Mouse (Mus musculus) T-helper 17 cell (primary cell): Measurements from ENCODE around the gene Rhbg.

Experiments
- in situ Hi-C, 2 experiments: fragments of 300-600 bp; cut with MboI, MseI; formaldehyde crosslinking; loops; 1 replicate in 1 of 2; 2 replicates in 1 of 2; pipeline ENCODE4 v1.15.1; 2025; ENCODE audit warnings: high pct_unique_total_duplicates in 2 of 2

Gene Rhbg

DNA sequence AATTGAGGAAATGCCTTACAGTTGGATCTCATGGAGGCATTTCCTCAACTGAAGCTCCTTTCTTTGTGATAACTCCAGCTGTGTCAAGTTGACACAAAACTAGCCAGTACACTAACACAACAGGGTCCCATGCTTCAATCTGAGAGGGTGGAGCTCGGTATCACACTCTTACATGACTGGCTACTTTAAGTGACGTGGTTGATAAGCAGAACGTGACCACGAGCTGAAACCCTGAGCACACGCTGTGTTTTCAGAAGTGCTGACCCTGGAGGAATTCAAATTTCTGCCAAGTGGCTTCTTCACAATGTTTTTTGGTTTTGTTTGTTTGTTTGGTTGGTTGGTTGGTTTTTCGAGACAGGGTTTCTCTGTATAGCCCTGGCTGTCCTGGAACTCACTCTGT, 13.5 kb upstream of the Rhbg start:
- in situ Hi-C loops = loop anchor here in 1 of 2 experiments (10.0 kb wide), 1 partner anchor 1367 kb away; no protein-coding TSS in a partner anchor

DNA sequence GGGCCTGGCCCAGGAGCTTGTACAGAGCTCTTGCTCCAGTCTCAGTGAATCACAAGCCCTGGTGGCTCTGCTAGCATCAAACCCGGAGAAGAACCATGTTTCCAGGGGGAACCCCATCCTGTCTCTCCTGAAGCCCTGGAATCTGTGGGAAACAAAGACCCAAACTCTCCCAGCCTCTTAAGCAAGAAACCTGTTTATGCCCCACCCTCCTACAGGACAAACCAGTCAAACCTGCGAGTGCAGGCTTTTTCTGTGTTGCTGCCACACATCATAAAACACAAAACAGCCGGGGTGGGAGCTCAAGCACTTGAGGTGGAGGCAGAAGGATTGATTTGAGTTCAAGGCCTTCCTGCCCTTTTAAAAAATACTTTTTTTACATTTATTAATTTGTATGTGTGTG, 7.8 kb upstream of the Rhbg start:
- in situ Hi-C loops = loop anchor here in 1 of 2 experiments (10.0 kb wide), 1 partner anchor 1372 kb away; no protein-coding TSS in a partner anchor

DNA sequence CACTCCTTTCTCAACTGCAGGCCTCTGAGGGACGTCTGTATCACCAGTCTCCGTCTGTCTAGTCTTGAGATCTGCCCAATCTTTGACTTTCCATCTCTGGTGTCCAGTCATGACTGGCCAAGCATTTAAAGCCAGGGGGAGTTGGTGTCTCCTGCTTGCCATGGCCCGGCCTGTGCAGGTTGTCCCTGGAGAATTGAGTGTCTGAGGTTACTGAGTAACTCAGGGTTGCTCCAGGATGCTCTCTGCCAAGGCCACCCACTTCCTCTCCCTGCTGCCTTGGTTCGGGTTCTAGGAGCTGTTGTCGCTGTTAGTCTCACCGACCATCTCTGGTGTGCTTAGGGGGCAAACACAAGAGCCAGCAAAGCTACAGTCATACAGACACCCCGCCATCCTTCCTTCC, 1.9 kb upstream of the Rhbg start:
- in situ Hi-C loops = no loop called here

DNA sequence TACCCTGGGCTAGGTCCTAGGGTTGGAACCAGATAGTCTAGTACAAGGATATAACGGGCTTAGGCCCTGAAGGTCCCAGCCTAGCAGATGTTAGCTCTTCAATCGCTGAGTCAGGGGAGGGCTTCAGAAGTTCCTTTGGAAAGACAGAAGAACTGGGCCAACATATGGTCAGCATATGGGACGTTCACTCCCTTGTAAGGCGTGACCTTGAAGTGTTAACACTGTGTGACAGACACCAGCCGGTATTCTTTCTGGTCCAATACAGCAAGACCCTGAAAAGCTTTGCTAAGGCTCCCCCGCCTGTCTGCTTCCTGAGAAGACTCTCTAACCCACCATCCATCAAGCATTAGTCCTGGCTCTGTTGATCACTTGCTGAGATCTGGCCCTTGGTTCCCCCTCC, 1.4 kb upstream of the Rhbg start:
- in situ Hi-C loops = no loop called here

DNA sequence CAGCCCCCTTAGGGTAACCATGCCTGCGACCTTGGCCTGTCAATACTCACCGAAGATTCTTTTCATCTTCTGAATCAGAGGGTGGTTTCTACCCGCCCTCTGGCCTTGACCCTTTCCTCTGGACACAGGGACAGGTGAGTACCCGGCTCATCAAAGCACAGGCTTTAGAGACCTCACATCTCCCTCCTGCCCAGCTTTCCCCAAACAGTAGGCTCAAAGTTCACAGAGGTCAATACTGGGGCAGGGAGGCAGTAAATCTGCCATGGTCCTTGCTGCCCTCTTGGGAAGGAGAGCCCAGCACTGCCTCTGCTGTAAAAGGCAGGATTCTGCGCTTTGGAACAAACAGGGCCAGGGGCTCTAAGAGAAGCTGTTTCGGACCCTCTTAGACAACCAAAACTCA, 1.8 kb downstream of the Rhbg start:
- in situ Hi-C loops = no loop called here

DNA sequence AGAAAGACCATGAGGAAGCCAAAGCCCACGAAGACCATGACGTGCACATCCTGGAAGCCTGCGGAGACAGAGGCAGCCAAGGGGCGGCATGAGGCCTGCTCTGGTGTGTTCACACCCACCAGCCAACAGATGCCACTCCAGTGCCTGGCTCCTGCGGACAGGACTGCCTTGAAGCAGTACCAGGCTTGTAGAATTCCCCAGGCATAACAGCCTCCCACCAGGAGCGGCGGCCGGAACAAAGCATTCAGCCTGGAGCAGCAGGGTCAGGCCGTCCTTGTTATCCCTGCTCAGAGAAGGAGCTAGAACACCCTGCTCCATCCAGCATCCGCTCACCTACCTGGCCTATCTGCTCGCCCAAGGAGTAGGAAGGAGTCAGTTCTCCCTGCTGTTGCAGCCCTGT, 6.1 kb downstream of the Rhbg start:
- in situ Hi-C loops = loop anchor here in 1 of 2 experiments (10.0 kb wide), 1 partner anchor 164 kb away; the partner anchor contains the start of gene Iqgap3

DNA sequence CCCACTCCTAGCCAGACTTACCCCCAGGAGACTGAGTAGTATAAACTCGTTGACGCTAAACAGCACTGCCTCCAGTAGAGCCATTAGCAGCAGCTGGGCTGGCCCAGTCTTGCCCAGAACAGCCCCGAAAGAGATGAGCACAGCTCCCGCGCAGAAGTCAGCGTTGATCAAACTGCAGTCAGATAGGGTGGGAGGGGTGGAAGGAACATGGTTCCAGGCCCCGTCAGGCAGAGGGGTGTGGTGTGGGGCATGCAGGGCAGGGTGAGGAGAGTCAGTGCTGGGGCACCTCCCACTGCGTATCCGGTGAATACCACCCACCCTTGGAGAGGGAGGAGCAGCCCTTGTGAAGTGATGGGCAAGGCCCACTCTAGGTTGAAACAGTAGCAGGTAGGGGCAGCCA, 6.8 kb downstream of the Rhbg start:
- in situ Hi-C loops = loop anchor here in 1 of 2 experiments (10.0 kb wide), 1 partner anchor 163 kb away; the partner anchor contains the start of gene Iqgap3

DNA sequence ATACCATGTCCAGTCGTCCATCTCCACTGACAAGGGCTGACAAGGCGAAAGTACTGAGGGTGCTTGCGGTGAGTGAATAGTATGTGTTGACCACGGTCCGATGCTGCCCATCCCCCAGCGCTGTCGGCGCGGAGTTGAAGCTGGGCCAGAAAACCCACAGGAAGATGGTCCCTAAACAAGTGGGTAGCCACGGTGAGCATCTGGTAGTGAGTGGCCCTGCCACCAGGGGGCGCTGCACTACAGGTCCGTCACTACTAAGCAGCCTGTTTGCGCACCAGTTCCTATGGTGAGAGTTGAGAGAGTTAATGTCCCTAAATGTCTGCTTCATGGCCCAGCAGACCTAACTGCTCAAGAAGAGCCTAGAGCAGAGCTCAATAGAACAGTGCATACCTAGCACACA, 8.7 kb downstream of the Rhbg start:
- in situ Hi-C loops = loop anchor here in 1 of 2 experiments (10.0 kb wide), 1 partner anchor 161 kb away; the partner anchor contains the start of gene Iqgap3

DNA sequence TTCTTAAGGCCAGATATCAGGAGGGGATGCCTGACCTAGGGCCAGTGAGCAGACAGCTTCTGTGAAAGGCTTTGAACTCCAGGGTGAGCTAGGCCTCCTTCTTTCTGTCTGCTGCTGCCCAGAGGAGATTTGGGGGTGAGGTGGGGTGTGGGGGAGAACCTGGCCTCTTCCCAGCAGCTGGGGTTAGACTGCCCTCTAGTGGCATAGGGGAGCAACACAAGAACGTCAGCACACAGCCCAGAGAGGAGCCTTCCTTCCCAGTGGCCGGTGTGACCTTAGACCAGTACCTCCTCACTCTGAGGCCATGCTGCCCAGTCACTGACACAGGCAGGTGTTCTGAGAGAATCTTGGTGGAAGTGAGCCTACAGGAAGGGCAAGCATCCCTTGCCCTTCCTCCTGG, 10.4 kb downstream of the Rhbg start:
- in situ Hi-C loops = loop anchor here in 1 of 2 experiments (5.0 to 10.0 kb wide), 2 partner anchors 52 to 159 kb away; partner anchors contain the start of gene Iqgap3

DNA sequence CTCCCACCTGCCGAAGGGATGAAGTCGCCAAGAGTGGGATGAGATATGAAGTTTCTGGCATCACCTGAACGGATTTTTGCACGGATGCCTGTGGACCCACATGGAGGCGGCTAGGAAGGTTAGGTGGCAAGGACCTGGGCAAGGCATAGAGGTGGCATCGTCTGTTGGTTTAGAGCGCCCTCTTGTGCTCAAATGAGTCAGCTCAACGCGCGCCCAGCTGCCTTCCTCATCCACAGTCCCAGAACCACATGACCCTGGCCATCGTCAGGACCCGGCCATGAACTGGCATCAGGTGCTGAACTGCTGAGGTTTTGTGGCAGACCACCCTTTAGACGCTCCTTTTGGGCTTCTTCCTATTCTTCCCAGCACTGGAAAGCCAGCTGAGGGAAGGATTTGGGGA, 12.0 kb downstream of the Rhbg start:
- in situ Hi-C loops = loop anchor here in 1 of 2 experiments (5.0 to 10.0 kb wide), 2 partner anchors 50 to 158 kb away; partner anchors contain the start of gene Iqgap3

DNA sequence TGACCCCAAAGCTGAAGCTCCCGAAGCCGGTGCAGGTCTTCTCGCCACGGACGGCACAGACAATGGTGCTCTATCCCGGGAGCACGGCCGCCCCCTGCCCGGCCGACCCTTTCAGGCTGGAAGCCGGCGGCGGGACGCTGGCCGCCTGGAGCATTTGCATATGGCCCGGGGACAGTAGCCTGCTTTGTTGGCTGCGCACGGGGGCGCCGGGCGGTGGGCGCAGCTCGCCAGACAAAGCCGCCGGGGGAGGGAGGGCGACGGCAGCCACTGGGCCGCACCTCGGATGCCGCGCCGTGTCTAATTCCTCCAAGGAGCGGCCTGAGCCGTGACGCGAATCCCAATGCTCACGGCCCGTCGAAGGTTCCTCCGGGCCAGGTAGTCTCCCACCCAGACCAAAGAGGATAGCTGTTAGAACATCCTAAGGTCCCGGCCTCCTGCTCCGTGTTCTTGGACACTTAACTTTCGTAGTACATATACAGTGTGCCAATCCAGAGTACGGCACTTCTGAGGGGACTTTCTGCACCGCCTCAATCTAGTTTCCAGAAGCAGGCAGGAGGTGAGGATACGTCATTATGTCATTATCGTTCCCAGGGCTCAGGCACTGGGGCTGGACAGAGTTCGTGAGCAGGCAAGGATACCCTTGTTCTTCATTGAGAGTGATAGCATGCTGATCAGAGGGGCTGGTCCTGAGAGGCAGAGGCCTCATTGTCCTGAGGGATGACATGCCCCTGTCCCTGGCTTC, 13.3 kb downstream of the Rhbg start:
- in situ Hi-C loops = loop anchor here in 1 of 2 experiments (5.0 to 10.0 kb wide), 2 partner anchors 49 to 156 kb away; partner anchors contain the start of gene Iqgap3

DNA sequence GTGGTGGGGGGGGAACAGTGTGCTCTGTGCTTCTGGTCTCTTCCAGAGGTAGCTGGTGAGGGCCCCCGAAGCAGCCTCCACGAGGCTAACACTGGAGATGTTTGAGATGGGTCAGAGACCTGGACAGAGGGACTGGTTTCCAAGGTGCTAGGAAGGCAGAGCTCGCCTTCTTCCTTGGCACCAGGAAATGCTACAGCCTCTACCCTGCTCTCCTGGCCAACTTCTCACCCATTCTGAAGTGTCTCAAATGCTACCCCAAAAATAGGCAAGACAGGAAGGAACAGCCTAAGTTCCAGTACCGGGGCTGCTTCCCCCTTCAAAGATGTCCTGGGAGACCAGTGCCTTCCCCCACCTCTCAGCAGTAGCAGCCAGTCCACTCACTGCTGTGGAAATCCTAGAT, 15.1 kb downstream of the Rhbg start:
- in situ Hi-C loops = no loop called here

DNA sequence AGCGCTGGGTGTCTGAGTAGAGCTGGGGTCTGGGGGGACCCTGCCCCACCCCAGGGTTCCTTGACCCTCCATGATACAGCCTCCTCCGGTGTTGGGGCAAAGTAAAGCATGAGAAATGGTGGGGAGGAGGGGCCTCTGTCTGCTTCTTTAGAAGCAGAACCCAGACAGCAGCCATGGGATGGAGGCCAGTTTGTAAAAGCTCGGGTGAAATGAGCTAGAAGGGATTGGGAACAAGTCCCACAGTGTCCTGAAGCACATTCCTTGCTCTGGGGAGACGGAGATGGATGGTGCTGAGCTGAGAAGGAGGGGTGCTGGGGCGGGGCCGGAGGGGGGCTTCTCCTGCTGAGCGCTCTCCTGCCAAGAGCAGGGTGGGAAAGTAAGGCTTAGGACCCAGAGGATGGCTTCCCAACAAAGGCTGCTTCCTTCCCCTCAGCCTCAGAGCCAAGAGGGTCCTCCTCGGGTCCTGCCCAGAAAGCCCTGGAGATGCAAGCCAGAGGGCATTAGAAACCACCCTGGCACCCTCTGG, 15.6 kb downstream of the Rhbg start:
- in situ Hi-C loops = no loop called here

DNA sequence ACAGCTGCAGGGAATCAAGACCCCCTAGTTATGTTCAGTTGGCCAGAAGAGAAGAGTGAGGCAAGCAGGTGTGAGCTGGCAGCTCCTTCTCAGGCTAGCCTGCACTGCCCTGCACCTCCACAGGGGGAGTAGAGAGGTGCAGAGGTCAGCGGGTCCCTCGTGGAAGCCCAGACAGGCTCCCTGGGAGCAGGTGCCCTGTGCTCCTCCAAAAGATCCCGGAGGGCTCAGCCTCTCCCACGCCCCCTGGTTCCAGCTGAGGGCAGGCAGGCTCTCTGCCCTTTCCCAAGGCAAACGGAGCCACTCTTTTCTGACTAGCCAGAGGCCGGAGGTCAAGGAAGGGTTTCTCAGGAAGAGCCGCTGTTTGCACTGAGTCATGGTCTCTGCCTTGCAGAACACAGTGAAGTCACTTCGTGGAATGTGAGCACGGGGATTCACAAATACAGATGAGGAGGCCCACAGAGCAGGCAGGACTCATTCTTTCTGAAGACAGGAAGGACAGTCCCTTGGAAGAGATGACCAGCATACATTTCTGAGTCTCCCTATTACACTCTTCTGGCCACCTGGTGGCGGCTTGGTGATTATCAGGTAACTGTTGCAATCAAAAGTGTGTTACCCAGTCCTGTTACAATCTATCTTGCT, 16.8 kb downstream of the Rhbg start:
- in situ Hi-C loops = no loop called here

DNA sequence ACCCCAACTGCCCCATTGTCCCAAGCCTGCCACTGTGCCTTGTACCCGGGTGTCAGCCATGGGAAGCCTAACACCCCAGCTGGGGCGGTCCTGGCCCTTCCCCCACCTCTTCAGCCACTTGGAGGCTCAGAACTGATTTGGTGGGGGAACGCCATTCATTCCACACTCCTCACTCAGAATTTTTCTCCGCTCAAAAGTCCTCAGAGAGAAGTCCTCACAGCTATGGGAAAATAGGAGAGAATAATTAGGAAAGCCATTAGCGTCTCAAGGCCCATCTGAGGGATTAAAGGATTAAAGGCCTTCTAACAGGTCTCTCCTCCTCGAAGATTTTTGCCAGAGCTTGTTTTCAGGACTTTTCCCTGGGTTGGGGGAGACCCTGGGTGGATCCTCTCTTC, 17.4 kb downstream of the Rhbg start:
- in situ Hi-C loops = no loop called here

DNA sequence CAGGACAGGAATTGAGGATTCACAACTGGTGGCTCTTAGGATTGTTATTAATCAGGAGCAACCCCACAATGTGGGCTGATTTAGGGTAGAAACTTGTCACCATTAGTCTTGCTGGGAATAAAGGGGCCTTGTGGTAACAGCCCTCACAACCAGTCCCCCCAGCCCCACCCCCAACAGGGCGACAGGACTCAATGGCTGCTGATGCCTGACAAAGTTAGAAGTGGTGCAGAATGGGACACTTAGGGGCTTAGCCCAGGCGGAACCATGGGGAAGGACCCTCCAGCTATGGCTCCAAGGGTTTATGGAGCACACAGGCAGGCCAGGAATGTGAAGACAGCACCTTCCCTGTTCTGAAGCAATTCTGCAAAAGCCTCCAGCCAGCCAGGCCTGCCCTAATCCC, 18.9 kb downstream of the Rhbg start:
- in situ Hi-C loops = no loop called here

DNA sequence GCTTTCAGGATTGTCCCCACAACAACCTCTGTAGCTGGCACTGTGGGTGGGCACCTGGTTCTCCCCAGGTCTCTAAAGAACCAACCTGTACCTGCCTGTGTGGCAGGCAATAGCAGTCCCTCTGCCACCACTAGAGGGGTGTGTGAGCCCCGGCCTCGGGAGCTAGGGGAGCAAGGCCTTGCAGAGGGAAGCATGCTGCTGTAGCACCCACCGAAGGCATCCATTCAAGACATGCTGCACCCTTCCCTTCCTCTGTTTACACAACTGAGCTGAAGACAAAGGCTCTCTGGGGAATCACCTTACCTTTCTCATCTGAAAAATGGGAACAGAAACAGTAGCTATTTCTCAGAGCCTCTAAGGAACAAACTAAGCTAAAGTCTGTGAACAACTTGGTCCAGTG, 19.3 kb downstream of the Rhbg start:
- in situ Hi-C loops = no loop called here

DNA sequence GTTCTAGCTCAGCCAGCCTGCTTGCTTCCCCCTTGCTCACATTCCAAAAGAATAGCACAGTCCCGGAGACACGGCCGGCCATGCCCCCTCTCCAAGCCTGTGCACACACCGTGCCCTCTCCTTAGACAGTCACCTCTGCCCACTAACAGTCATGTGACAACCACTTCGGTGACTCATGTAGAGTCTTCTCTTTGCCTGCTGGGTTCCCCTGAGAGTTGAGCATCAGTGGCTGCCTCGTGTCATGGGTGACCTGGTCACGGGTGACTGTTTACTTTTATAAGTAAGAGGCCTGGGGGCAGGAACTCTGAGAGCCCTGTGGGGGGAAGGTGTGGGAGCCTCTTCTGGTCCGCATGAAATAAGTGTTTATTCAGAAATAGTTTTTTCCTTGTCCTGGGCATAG, 20.5 kb downstream of the Rhbg start:
- in situ Hi-C loops = loop anchor here in 1 of 2 experiments (5.0 kb wide), 1 partner anchor 42 kb away; no protein-coding TSS in a partner anchor

DNA sequence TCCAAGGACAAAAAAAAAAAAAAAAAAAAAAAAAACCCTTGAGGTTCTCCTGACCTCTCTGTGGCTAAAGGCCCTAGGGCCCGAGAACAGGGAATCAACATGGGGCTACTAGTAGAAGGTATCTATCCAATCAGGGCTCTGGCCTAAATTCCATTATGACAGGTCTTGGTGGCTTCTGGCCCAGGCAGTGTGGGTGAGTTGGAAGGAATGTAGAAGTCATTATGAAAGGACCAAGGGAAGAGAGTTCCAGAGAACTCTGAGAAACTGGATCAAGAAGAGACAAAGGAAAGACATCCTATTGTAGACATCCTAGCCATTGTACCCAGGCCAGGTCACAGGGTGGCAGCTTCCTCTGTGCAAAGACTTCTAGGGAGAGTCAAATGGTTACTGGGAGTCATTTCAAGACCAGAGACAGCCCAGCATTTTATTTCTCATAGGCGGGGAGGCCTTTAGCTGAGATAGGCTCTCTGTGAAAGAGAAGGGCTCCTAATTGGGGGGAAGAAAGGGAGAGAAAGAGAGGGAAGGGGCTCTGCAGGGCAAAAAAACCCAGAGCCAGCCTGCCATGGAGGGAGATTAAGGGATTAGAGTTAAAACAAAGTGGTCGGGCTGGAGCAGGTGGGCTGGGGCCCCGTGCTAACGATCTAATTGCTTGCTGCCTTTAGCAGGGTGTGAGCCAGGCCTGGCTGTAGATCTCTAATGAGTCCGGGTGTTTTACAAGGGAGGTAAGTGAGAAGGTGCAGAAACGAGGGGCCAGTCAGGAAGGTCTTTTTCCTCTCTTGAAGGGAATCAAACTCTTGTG, 21.5 kb downstream of the Rhbg start:
- in situ Hi-C loops = loop anchor here in 1 of 2 experiments (5.0 kb wide), 1 partner anchor 41 kb away; no protein-coding TSS in a partner anchor

DNA sequence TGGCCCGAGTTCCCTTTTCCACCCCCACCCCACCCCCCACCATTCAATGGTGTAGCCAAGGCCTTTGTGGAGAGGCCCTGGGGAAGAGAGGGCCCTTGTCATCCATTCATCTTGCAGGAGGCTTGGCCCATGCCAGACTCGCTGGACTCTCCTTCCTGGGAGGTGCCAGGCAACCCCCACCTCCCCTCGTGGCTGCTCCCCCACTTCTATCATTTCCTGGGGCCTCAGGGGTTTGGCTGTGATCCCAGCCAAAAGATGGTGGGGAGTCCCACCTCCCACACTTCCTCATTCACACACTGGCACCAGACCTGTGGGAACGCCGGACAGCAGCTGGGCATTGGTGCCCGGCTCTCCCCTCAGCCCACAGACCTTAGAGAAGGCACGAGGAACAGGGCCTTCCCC, 22.2 kb downstream of the Rhbg start:
- in situ Hi-C loops = loop anchor here in 1 of 2 experiments (5.0 kb wide), 1 partner anchor 40 kb away; no protein-coding TSS in a partner anchor

DNA sequence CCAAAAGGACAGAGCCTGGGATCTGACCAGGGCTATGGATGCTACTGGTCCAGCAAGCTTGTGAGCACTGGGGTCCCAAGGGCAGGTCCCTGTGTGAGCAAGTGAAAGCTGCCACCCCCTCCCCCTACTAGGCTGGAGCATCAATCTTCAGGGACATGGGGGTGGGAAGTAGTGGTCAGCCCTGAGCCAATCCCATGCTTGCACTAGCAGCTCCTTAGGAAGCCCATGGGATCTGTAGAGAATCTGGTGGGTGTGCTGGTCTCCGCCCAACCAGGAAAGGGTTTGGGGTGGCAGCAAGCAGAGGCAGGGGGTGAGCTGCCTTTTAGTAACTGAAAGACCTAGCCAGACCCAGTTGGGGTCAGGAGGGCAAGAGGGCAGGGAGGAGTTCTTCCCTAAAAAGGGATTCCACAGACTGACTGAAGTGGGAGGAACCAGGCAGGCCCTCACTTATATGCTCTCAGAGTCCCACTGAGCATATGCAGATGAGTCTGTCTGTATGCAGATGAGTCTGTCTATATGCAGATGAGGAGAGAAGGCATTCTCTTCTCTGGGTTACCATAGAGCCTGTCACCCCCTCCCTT, 23.4 kb downstream of the Rhbg start:
- in situ Hi-C loops = loop anchor here in 1 of 2 experiments (5.0 kb wide), 1 partner anchor 39 kb away; no protein-coding TSS in a partner anchor
